Mouse (Mus musculus): ENCODE measurements around the gene Ap3b2.
"Not testable (repeated sequence)": the region's sequence is repeated elsewhere in the genome, so short reads cannot be mapped to it uniquely, and the experiment has no call there.

Ap3b2 gene

GRCm38 (mm10) chr7:81493331-81494021 lies at the start of gene Ap3b2:
TSS of gene Ap3b2 (minus strand) at chr7:81493925.
- DNase-seq (ENCODE audit: low read depth) = peak; percentile 19

GRCm38 (mm10) chr7:81542934-81543333 lies 49.2 kb upstream of the Ap3b2 start:
- no peak for DNase-seq (ENCODE audit: low read depth)

- DNase-seq (ENCODE audit: low read depth) = no peak
Measured at GRCm38 (mm10) chr7:81541924-81542524, 48.3 kb upstream of the Ap3b2 start.

GRCm38 (mm10) chr7:81540999-81541398 lies 47.3 kb upstream of the Ap3b2 start:
- DNase-seq (ENCODE audit: low read depth) = no peak

- DNase-seq (ENCODE audit: low read depth) = no peak
Measured at GRCm38 (mm10) chr7:81539565-81539964, 45.8 kb upstream of the Ap3b2 start.

GRCm38 (mm10) chr7:81538070-81538675 lies 44.4 kb upstream of the Ap3b2 start:
- peak; percentile 16 for DNase-seq (ENCODE audit: low read depth)

- no peak for DNase-seq (ENCODE audit: low read depth)
Measured at GRCm38 (mm10) chr7:81536478-81536877, 42.8 kb upstream of the Ap3b2 start.

GRCm38 (mm10) chr7:81531462-81531861 lies 37.7 kb upstream of the Ap3b2 start:
- DNase-seq (ENCODE audit: low read depth) = no peak

- DNase-seq (ENCODE audit: low read depth) = no peak
Measured at GRCm38 (mm10) chr7:81528918-81529317, 35.2 kb upstream of the Ap3b2 start.

GRCm38 (mm10) chr7:81523663-81524017 lies 29.9 kb upstream of the Ap3b2 start:
- DNase-seq (ENCODE audit: low read depth) = no peak

GRCm38 (mm10) chr7:81523008-81523662 lies 29.4 kb upstream of the Ap3b2 start:
- DNase-seq (ENCODE audit: low read depth) = peak; percentile 77

GRCm38 (mm10) chr7:81516154-81517030 lies 22.7 kb upstream of the Ap3b2 start:
- no peak for DNase-seq (ENCODE audit: low read depth)

GRCm38 (mm10) chr7:81514906-81515590 lies 21.3 kb upstream of the Ap3b2 start:
- DNase-seq (ENCODE audit: low read depth) = no peak

- DNase-seq (ENCODE audit: low read depth) = no peak
Measured at GRCm38 (mm10) chr7:81501050-81501449, 7.3 kb upstream of the Ap3b2 start.

GRCm38 (mm10) chr7:81498181-81498580 lies 4.5 kb upstream of the Ap3b2 start, which contains the start of gene BC048679:
TSS of gene BC048679 (minus strand) at chr7:81498281.
- DNase-seq (ENCODE audit: low read depth) = no peak

- DNase-seq (ENCODE audit: low read depth) = no peak
Measured at GRCm38 (mm10) chr7:81497171-81497570, 3.4 kb upstream of the Ap3b2 start.

- no peak for DNase-seq (ENCODE audit: low read depth)
Measured at GRCm38 (mm10) chr7:81492628-81493027, 1.1 kb downstream of the Ap3b2 start.

GRCm38 (mm10) chr7:81489649-81490048 lies 4.1 kb downstream of the Ap3b2 start:
- DNase-seq (ENCODE audit: low read depth) = no peak

GRCm38 (mm10) chr7:81480800-81481199 lies 12.9 kb downstream of the Ap3b2 start:
- no peak for DNase-seq (ENCODE audit: low read depth)

- no peak for DNase-seq (ENCODE audit: low read depth)
Measured at GRCm38 (mm10) chr7:81479531-81480090, 14.1 kb downstream of the Ap3b2 start.

- DNase-seq (ENCODE audit: low read depth) = not testable (repeated sequence)
Measured at GRCm38 (mm10) chr7:81478261-81478660, 15.5 kb downstream of the Ap3b2 start.

Measured in c-Kit-positive CD71-positive TER-119-negative erythroid progenitor cells, embryonic 14.5 days (primary cell).